Mouse (Mus musculus) hindbrain, embryonic 11.5 days (tissue): ENCODE data around the gene Cacnb2. TPM values are rescaled to one million over a fixed set of nuclear protein-coding genes. Genes with fewer than 3 reads are reported as not detected.

Experiments
- ATAC-seq: fragments of 200-750 bp; cut with Nextera tagmentation; 2 replicates; pipeline ENCODE4 v1.8.0; 2017; ENCODE audit warnings: mild to moderate bottlenecking, moderate TSS enrichment, moderate library complexity; ENCODE audit not compliant: low FRiP score
- DNase-seq: peaks from one replicate; pipeline ENCODE4 v3.0.0-alpha.2; 2015; ENCODE audit warnings: low spot score
- H3K27ac ChIP-seq: fragments of 300-500 bp; sonication (generic); 2 replicates; pipeline ENCODE4 v1.5.1; 2014; ENCODE audit warnings: mild to moderate bottlenecking, low read depth, low read length
- H3K27me3 ChIP-seq: fragments of 300-500 bp; sonication (generic); 2 replicates; pipeline ENCODE4 v1.6.1; 2014; ENCODE audit warnings: mild to moderate bottlenecking, low read length, moderate library complexity, mixed read lengths; ENCODE audit not compliant: control insufficient read depth, insufficient read depth
- H3K36me3 ChIP-seq: fragments of 300-500 bp; sonication (generic); 2 replicates; pipeline ENCODE4 v1.6.1; 2014; ENCODE audit warnings: mild to moderate bottlenecking, low read length, moderate library complexity, mixed read lengths; ENCODE audit not compliant: control insufficient read depth, insufficient read depth
- H3K4me1 ChIP-seq: fragments of 300-500 bp; sonication (generic); replicated peaks from 2 replicates; pipeline ENCODE4 v1.6.1; 2014; ENCODE audit warnings: low read length, mixed read lengths; ENCODE audit not compliant: control insufficient read depth, insufficient read depth
- H3K4me2 ChIP-seq: fragments of 300-500 bp; sonication (generic); replicated peaks from 2 replicates; pipeline ENCODE4 v1.6.1; 2014; ENCODE audit warnings: mild to moderate bottlenecking, low read depth, low read length
- H3K4me3 ChIP-seq: fragments of 300-500 bp; sonication (generic); 2 replicates; pipeline ENCODE4 v1.5.1; 2014; ENCODE audit warnings: low read depth, low read length
- H3K9ac ChIP-seq: fragments of 300-500 bp; sonication (generic); 2 replicates; pipeline ENCODE4 v1.6.1; 2014; ENCODE audit warnings: low read depth, low read length
- H3K9me3 ChIP-seq: fragments of 300-500 bp; sonication (generic); 2 replicates; pipeline ENCODE4 v1.6.1; 2016; ENCODE audit warnings: low read length; ENCODE audit not compliant: control insufficient read depth
- WGBS: fragments of 180-500 bp; shearing (Covaris S2); extraction: QIAGEN DNeasy Blood & Tissue Kit; methylation state at CpG from one replicate; pipeline ENCODE4 v1.1.7; 2014; 5-methylcytosine and 5-hydroxymethylcytosine counted together
- polyA plus RNA-seq: library from polyadenylated mRNA; unstranded; fragments of >200 nt; fragmentation: Nextera tagmentation; extraction: Ambion mirVana; gene quantifications from 2 replicates; pipeline ENCODE4 v1.2.1, GENCODE M21; 2014

The Cacnb2 gene
- polyA plus RNA-seq, 1 experiment from 2014 or later: 2.8 TPM

DNA sequence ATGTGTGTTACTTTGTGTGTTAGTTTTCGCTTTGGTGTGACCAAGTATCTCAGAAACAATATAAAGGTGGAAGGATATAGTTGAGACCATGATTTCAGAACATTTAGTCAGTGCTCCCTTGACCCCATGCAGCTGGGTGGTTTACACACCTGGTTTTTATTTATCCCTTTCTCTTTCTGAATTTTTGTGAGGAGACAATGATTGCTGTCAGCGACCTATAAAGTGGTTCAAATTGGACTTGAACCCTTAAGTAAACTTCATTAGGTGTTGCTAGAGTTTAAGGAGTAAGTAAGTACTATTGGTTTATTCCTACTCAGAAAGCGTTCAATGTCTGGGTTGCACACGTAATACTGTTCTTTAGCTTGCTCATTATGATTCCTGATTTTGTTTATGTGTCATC lies 36.4 kb downstream of the Cacnb2 start:
- Histone ChIP-seq H3K4me2 (no peak overlapping the region), H3K9ac (no peak overlapping the region), H3K4me3 (no peak overlapping the region), H3K36me3 (no peaks in the 10 kb centered on the region), H3K9me3 (no peaks in the 10 kb centered on the region), H3K27me3 (no peaks in the 10 kb centered on the region), H3K27ac (no peak overlapping the region), H3K4me1 (no peaks in the 10 kb centered on the region)
- DNase-seq: no peak
- 83% methylated on average over 4 of the region's 4 CpGs for WGBS
- no peak for ATAC-seq

DNA sequence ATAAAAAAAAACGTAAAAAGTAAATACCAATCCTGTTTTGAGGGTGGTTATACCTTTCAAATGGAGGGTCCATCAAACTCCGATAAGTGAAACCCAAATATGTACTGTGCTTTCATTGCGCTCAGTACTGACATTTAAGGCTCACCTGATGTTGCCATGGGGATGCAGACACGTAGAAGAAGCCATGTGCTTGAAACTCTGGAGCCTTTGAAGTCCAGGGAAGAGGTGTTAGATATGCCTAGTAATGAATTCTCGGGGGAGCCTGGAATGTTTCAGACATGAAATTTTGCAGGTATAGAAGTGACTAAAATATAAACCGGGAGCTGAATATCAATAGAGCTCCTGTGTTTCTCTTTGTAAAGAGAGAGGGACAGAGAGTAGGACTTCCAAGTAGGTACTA lies 37.0 kb downstream of the Cacnb2 start:
- Histone ChIP-seq H3K4me1 (no peaks in the 10 kb centered on the region), H3K27ac (no peak overlapping the region), H3K4me3 (no peak overlapping the region), H3K9me3 (no peaks in the 10 kb centered on the region), H3K36me3 (no peaks in the 10 kb centered on the region), H3K27me3 (no peaks in the 10 kb centered on the region), H3K9ac (no peak overlapping the region), H3K4me2 (no peak overlapping the region)
- DNase-seq (no peak), ATAC-seq (no peak)
- 84% methylated on average over 6 of the region's 6 CpGs for WGBS

DNA sequence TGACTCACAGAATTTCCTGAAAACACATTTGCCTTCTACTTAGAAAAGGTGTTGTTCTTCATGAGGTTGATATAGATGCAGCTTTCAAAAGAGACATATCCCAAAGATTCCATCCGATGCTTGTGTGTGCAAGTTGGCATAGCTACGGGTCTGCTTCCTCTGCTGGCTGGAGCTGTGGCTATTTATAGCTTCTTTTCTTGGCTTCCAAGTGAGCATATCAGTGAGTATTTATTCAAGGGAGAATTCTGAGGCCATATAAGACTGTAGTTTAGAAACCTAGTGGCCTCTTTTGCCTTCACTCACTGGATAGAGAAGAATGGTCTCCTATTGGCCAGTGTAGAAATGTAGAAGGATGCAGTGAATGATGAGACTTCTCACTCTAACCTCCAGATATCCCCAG lies 38.2 kb downstream of the Cacnb2 start:
- ATAC-seq: no peak
- H3K27ac ChIP-seq: no peak overlapping the region
- no peaks in the 10 kb centered on the region for H3K9me3 ChIP-seq
- H3K27me3 ChIP-seq: no peaks in the 10 kb centered on the region
- no peak overlapping the region for H3K4me3 ChIP-seq
- 75% methylated on average over 2 of the region's 2 CpGs for WGBS
- no peaks in the 10 kb centered on the region for H3K36me3 ChIP-seq
- DNase-seq: no peak
- H3K9ac ChIP-seq: no peak overlapping the region
- H3K4me1 ChIP-seq: no peaks in the 10 kb centered on the region
- H3K4me2 ChIP-seq: no peak overlapping the region

DNA sequence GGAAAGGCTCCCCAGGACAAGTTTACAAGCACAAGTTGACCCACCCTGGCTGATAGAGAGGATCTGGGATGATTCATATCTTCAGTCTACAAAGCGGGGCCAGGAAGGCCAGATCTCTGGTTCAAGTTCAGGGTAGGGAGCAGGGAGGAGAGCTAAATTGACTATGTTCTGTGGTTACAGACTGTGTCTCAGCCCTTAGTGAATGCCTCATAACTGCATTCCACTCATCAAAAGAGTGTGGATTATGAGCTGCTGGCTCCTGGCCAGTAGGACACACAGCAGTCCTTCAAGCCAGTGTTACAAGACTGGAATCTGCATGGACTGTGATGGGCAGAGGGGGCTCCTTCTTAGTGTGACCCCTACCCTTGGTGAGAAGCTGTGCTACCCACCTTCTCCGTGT lies 48.4 kb downstream of the Cacnb2 start:
- DNase-seq (no peak), ATAC-seq (no peak)
- Histone ChIP-seq H3K4me1 (no peaks in the 10 kb centered on the region), H3K4me2 (no peak overlapping the region), H3K27me3 (no peaks in the 10 kb centered on the region), H3K9me3 (no peaks in the 10 kb centered on the region), H3K36me3 (no peaks in the 10 kb centered on the region), H3K4me3 (no peak overlapping the region), H3K9ac (no peak overlapping the region), H3K27ac (no peak overlapping the region)
- WGBS: 91% methylated on average over 2 of the region's 2 CpGs

DNA sequence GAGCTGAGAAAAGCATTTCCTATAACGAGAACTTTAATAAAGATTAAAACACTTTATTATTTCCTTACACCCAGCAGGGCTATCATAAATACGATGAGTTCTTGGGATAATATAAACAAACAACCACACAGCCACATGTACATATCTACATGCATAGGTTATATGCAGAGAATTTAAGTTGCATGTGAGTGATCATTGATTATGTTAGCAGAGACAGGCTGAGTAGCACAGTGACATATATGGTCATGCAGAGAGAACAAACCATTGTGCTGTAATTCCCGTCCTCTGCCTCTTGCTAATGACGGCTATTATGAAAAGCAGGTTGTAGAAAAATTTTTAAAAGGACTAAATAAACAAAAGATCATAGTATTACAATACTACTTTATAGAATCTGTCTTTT lies 53.8 kb downstream of the Cacnb2 start:
- H3K27me3 ChIP-seq: no peaks in the 10 kb centered on the region
- whole genome bisulfite sequencing: 63% methylated on average over 4 of the region's 4 CpGs
- H3K9ac ChIP-seq: no peak overlapping the region
- no peak for DNase-seq
- ATAC-seq: peak; percentile 57
- no peak overlapping the region for H3K4me2 ChIP-seq
- H3K27ac ChIP-seq: no peak overlapping the region
- H3K4me1 ChIP-seq: no peaks in the 10 kb centered on the region
- no peak overlapping the region for H3K4me3 ChIP-seq
- no peaks in the 10 kb centered on the region for H3K36me3 ChIP-seq
- H3K9me3 ChIP-seq: no peaks in the 10 kb centered on the region

DNA sequence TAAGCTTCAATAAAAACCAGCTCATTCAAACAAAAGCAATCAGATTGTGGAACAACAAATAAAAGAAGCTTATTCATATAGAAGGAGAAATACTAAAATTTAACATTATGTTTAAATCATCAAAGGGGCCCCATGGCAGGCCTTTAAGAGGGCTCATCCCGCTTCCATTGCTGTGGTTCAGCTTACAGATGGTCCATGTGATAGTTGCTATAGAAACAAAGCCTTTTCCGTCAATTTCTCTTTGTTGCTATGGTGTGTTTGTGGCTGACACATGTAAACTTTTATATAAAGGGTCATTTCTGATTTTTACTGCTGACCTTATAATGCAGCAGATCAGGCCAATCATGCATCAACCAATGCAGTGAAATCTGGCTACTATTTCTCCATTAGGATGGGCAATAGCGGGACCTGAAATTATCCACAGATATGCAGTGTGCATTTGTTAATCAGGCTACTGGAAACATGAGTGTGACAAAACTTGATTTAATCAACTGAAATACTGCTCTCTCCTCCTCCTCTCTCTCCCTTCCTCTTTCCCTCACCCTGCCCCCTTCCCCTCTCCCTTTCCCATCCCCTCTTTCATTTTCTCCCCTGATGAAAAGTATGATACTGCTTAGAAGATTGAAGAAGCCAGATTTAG lies 54.4 kb downstream of the Cacnb2 start:
- H3K4me3 ChIP-seq: no peak overlapping the region
- no peaks in the 10 kb centered on the region for H3K4me1 ChIP-seq
- DNase-seq: no peak
- 61% methylated on average over 3 of the region's 3 CpGs for WGBS
- H3K27me3 ChIP-seq: no peaks in the 10 kb centered on the region
- H3K9me3 ChIP-seq: no peaks in the 10 kb centered on the region
- ATAC-seq: peak; percentile 59
- H3K27ac ChIP-seq: no peak overlapping the region
- H3K36me3 ChIP-seq: no peaks in the 10 kb centered on the region
- no peak overlapping the region for H3K9ac ChIP-seq
- H3K4me2 ChIP-seq: no peak overlapping the region

DNA sequence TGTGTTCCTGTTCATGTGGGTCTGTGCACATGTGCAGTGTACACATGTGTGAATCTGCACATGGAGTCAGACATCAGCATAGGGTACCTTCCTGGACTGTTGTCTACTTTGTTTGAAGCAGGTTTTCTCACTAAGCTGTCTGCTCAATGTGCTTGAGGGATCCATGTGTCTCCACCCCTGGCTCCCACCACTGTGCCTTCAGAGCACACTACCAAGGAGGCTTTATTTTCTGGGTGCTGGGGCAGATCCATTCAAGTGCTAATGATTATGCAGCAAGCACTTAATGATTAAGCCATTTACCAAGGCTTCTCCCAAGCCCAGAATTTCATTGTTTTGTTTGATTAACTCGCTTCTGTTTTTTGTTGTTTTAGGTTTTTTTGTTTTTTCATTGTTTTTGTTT lies 62.3 kb downstream of the Cacnb2 start:
- Histone ChIP-seq H3K36me3 (no peaks in the 10 kb centered on the region), H3K4me3 (no peak overlapping the region), H3K9me3 (no peaks in the 10 kb centered on the region), H3K4me2 (no peak overlapping the region), H3K4me1 (no peaks in the 10 kb centered on the region), H3K27me3 (no peaks in the 10 kb centered on the region), H3K9ac (no peak overlapping the region), H3K27ac (no peak overlapping the region)
- 16% methylated on average over 1 of the region's 1 CpGs for WGBS
- no peak for DNase-seq
- ATAC-seq: no peak

DNA sequence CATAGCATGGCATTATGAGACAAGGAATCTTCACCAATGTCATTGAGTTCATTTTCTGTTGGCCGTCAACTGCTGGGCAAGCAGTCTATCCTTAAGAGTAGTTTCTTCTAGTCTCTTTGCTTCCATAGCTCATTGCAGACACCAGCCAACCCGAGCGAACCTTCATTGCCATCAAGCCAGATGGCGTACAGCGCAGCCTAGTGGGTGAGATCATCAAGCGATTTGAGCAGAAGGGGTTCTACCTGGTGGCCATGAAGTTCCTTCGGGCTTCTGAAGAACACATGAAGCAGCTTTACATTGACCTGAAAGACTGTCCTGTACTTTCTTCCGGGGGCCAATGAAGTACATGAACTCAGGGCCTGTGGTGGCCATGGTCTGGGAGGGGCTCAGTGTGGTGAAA lies 69.2 kb downstream of the Cacnb2 start:
- no peak for ATAC-seq
- no peak for DNase-seq
- Histone ChIP-seq H3K36me3 (no peaks in the 10 kb centered on the region), H3K4me1 (no peaks in the 10 kb centered on the region), H3K4me3 (no peak overlapping the region), H3K9me3 (no peaks in the 10 kb centered on the region), H3K4me2 (no peak overlapping the region), H3K9ac (no peak overlapping the region), H3K27me3 (no peaks in the 10 kb centered on the region), H3K27ac (no peak overlapping the region)
- WGBS: 93% methylated on average over 8 of the region's 8 CpGs

DNA sequence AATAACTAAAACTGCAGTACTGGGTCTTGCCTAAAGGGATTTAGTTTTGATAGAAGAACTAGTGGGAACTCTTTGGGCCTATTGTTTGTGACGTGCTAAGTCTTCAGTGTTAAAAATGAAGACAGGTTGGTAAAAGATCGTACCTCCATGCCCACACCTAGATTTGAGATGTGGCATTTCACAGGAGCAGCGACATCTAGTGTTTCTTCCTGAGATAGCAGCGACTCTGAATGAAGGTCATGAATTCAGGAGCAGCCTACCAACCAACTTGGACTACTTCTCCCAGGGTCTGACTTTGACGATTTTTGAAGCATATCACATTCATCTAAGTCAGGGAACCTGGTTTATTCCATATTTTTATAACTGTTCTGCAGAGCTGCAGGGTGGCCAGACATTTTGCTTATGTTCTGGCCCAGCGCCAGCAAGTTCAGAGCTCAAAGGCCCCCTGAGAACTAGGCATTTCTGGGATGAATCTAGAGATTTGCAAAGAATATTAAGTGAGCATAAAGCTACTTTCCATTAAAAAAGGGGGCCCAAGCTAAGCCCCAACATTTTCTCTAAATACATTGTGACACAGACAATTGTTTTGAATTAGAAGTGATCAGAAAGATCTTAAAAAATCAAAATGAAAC lies 74.1 kb downstream of the Cacnb2 start:
- no peaks in the 10 kb centered on the region for H3K27me3 ChIP-seq
- ATAC-seq: no peak
- H3K4me1 ChIP-seq: no peaks in the 10 kb centered on the region
- H3K9me3 ChIP-seq: no peaks in the 10 kb centered on the region
- no peak overlapping the region for H3K9ac ChIP-seq
- no peak overlapping the region for H3K4me2 ChIP-seq
- H3K36me3 ChIP-seq: no peaks in the 10 kb centered on the region
- H3K4me3 ChIP-seq: no peak overlapping the region
- 28% methylated on average over 6 of the region's 6 CpGs for WGBS
- no peak overlapping the region for H3K27ac ChIP-seq
- peak; percentile 76 for DNase-seq
